8 mouse cellular contexts compared by ENCODE assay signal in the genomic region with DNA sequence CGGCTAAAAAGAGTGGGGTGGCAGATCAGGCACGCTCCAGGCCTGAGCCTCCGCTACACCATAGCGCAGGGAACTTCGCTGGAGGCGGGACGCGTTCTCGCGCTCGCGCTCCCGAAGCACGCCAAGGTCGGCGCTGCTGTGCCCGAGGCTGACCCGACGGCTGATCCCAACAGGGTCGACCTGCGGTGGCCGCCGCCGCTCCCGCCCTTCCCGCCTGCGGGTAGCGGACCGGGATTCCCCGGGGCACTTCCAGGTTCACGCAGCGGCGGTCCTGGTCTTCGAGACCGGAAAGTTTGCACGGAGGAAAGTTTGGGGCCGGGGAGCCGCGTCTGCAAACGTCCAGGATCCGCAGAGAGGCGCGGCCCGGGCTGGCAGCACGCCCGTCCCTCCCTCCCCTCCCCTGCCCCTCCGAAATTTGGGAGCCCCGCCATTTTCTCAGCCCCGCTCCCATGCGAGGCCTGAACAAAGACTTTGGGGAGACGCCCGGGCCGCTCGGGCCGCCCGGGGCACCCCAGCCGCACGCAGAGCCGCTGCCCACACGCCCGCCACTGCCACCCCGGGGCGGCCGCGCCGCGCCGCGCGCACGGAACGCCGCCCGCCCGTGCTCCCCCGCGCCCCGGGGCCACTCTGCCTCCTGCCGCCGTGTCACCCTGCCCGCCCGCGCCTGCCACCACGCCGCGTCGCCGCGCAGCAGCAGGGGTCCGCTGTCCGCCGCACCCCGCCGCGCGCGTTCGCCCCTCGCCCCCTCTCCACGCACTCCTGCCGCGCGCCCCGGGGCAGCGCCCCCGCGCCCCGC. TPM values are rescaled to one million over a fixed set of nuclear protein-coding genes. Genes with fewer than 3 reads are reported as not detected.
A peak's percentile ranks its signal among the peaks of the same experiment; 100 is the strongest.
DNase-seq lines count a peak whose midpoint lies in the region; ATAC-seq and TF ChIP-seq lines count a peak whose summit lies in the region.

No protein-coding gene starts in this region.

- intact Hi-C loops in left cerebral cortex, postnatal 4 days (cut with DNase I): no loop called here

- TF ChIP-seq POLR2A in limb, embryonic 14.5 days (IDR thresholded peaks at IDR 0.05; ENCODE audit: borderline replicate concordance, extremely low read depth, insufficient read depth, insufficient read length): no peak

- H3K27me3 ChIP-seq in erythroblast, embryonic 14.5 days (ENCODE audit: control insufficient read depth): peaks cover 92% of the 10 kb centered on the region
- no peaks in the 10 kb centered on the region for H3K27me3 ChIP-seq in limb, embryonic 14.5 days (ENCODE audit: control insufficient read depth, insufficient read depth, low read length)
- peaks cover 73% of the 10 kb centered on the region for H3K27me3 ChIP-seq in midbrain, embryonic 14.5 days (ENCODE audit: control insufficient read depth, insufficient read depth, low read length)

- under 1% methylated on average over 51 of the region's 108 CpGs for WGBS in limb, embryonic 14.5 days
- under 1% methylated on average over 101 of the region's 108 CpGs for WGBS in midbrain, embryonic 14.5 days

- DNase-seq in left cerebral cortex, postnatal 4 days: peak; percentile 85
- DNase-seq in left cerebral cortex, adult 11 months (ENCODE audit: low spot score): no peak
- DNase-seq in adrenal gland, adult 18-20 months (ENCODE audit: low spot score in 2 of 2): peak; percentile 64 to 68
- peak; percentile 52 for DNase-seq in limb, embryonic 14.5 days (ENCODE audit: low spot score)
- DNase-seq in midbrain, embryonic 14.5 days: peak; percentile 64
- DNase-seq in urinary bladder, postnatal 14 days (ENCODE audit: low spot score): peak; percentile 70

- H3K36me3 ChIP-seq in erythroblast, embryonic 14.5 days (ENCODE audit: control insufficient read depth): peaks cover 6% of the 10 kb centered on the region
- peaks cover 26% of the 10 kb centered on the region for H3K36me3 ChIP-seq in limb, embryonic 14.5 days (ENCODE audit: control insufficient read depth, insufficient read depth, low read length)
- H3K36me3 ChIP-seq in midbrain, embryonic 14.5 days (ENCODE audit: control insufficient read depth, insufficient read depth, low read length): 0 out of 2 replicates have a peak, but pooled peaks cover 3% of the 10 kb centered on the region

- peak overlapping the region; percentile 74 for H3K4me3 ChIP-seq in erythroblast, embryonic 14.5 days (replicated peaks)
- peak overlapping the region; percentile 77 for H3K4me3 ChIP-seq in limb, embryonic 14.5 days (replicated peaks; ENCODE audit: low read length)
- peak overlapping the region; percentile 41 for H3K4me3 ChIP-seq in midbrain, embryonic 14.5 days (replicated peaks; ENCODE audit: low read depth, low read length)

- H3K9me3 ChIP-seq in erythroblast, embryonic 14.5 days (ENCODE audit: control insufficient read depth, low read length): peaks cover 8% of the 10 kb centered on the region; the same call in 1 of the 2 replicates
- no peaks in the 10 kb centered on the region for H3K9me3 ChIP-seq in limb, embryonic 14.5 days (ENCODE audit: control insufficient read depth, low read length)
- H3K9me3 ChIP-seq in midbrain, embryonic 14.5 days (ENCODE audit: control insufficient read depth, low read length): no peaks in the 10 kb centered on the region

- H3K4me2 ChIP-seq in limb, embryonic 14.5 days (replicated peaks; ENCODE audit: low read depth, low read length, severe bottlenecking): peak overlapping the region; percentile 93
- H3K4me2 ChIP-seq in midbrain, embryonic 14.5 days (ENCODE audit: low read length): peak overlapping the region; percentile 97

- H3K27ac ChIP-seq in limb, embryonic 14.5 days (replicated peaks; ENCODE audit: low read depth, low read length): peak overlapping the region; percentile 98
- H3K27ac ChIP-seq in midbrain, embryonic 14.5 days (replicated peaks; ENCODE audit: low read depth, low read length): peak overlapping the region; percentile 79

- ATAC-seq in hematopoietic stem cell, adult 5-6 weeks (replicated peaks in 1 of 2; ENCODE audit: insufficient read depth in 1 of 2, low FRiP score in 2 of 2, low TSS enrichment in 1 of 2, low read depth in 1 of 2, poor library complexity in 2 of 2, severe bottlenecking in 2 of 2): peak; percentile 35 to 36; a peak in 2 of 4 replicates
- peak; percentile 50; the same call in 1 of the 2 replicates for ATAC-seq in limb, embryonic 14.5 days (ENCODE audit: low FRiP score, low read depth)
- ATAC-seq in midbrain, embryonic 14.5 days (ENCODE audit: low FRiP score, low TSS enrichment): peak; percentile 15; the same call in 1 of the 2 replicates

- H3K4me1 ChIP-seq in erythroblast, embryonic 14.5 days (ENCODE audit: control insufficient read depth): peaks cover 31% of the 10 kb centered on the region
- H3K4me1 ChIP-seq in limb, embryonic 14.5 days (ENCODE audit: control insufficient read depth, insufficient read depth, low read length): peaks cover 45% of the 10 kb centered on the region
- H3K4me1 ChIP-seq in midbrain, embryonic 14.5 days (ENCODE audit: control insufficient read depth, insufficient read depth, low read length): peaks cover 11% of the 10 kb centered on the region; the same call in 1 of the 2 replicates

- H3K9ac ChIP-seq in limb, embryonic 14.5 days (ENCODE audit: low read depth, low read length, severe bottlenecking): peak overlapping the region; percentile 99
- H3K9ac ChIP-seq in midbrain, embryonic 14.5 days (replicated peaks; ENCODE audit: low read length): peak overlapping the region; percentile 71

RNA-seq across cellular contexts. Expression of a gene that starts 0.8 kb away (rescaled TPM):
- 100 to 1,000 TPM; 674 to 782 TPM for total RNA-seq in left cerebral cortex, postnatal 4 days (2021)
- total RNA-seq in adrenal gland, adult 18-20 months (2021): 100 to 1,000 TPM in 1 of 2 experiments, 10 to 100 TPM in 1; 92.2 to 127 TPM
- polyA plus RNA-seq in erythroblast, embryonic 14.5 days (2012): 1.9 and 2.6 TPM in 2 replicates
- total RNA-seq in hematopoietic stem cell, adult 5-6 weeks (2017): 21.5 and 26.3 TPM in 2 replicates
- 81.2 and 97.7 TPM in 2 replicates for polyA plus RNA-seq in limb, embryonic 14.5 days (2012; rRNA removed)
- 100 and 108 TPM in 2 replicates for polyA plus RNA-seq in limb, embryonic 14.5 days (2014; fragmentation: Nextera tagmentation; extraction: Ambion mirVana)
- polyA plus RNA-seq in midbrain, embryonic 14.5 days (2014; fragmentation: Nextera tagmentation; extraction: Ambion mirVana): 45.9 and 49.8 TPM in 2 replicates

RNA-seq across cellular contexts. Expression of a gene that starts 23.3 kb away (rescaled TPM):
- 1 to 10 TPM; 4.9 to 5.5 TPM for total RNA-seq in left cerebral cortex, postnatal 4 days (2021)
- 10 to 100 TPM; 10.6 to 10.8 TPM for total RNA-seq in adrenal gland, adult 18-20 months (2021)
- 1.3 and 1.5 TPM in 2 replicates for polyA plus RNA-seq in erythroblast, embryonic 14.5 days (2012)
- 3.8 and 7.4 TPM in 2 replicates for total RNA-seq in hematopoietic stem cell, adult 5-6 weeks (2017)
- polyA plus RNA-seq in limb, embryonic 14.5 days (2012; rRNA removed): 5.7 and 5.9 TPM in 2 replicates
- 6.4 and 6.9 TPM in 2 replicates for polyA plus RNA-seq in limb, embryonic 14.5 days (2014; fragmentation: Nextera tagmentation; extraction: Ambion mirVana)
- polyA plus RNA-seq in midbrain, embryonic 14.5 days (2014; fragmentation: Nextera tagmentation; extraction: Ambion mirVana): 9.9 and 12.7 TPM in 2 replicates

RNA-seq across cellular contexts. Expression of a gene that starts 32.0 kb away (rescaled TPM):
- 10 to 100 TPM; 18.4 to 18.9 TPM for total RNA-seq in left cerebral cortex, postnatal 4 days (2021)
- 10 to 100 TPM; 62.0 to 71.1 TPM for total RNA-seq in adrenal gland, adult 18-20 months (2021)
- 10.3 and 11.6 TPM in 2 replicates for polyA plus RNA-seq in erythroblast, embryonic 14.5 days (2012)
- 29.8 and 38.8 TPM in 2 replicates for total RNA-seq in hematopoietic stem cell, adult 5-6 weeks (2017)
- polyA plus RNA-seq in limb, embryonic 14.5 days (2012; rRNA removed): 39.8 and 45.6 TPM in 2 replicates
- 43.2 and 44.9 TPM in 2 replicates for polyA plus RNA-seq in limb, embryonic 14.5 days (2014; fragmentation: Nextera tagmentation; extraction: Ambion mirVana)
- 32.7 and 35.8 TPM in 2 replicates for polyA plus RNA-seq in midbrain, embryonic 14.5 days (2014; fragmentation: Nextera tagmentation; extraction: Ambion mirVana)

RNA-seq across cellular contexts. Expression of a gene that starts 41.1 kb away (rescaled TPM):
- 10 to 100 TPM; 44.1 to 49.7 TPM for total RNA-seq in left cerebral cortex, postnatal 4 days (2021)
- 100 to 1,000 TPM; 109 to 113 TPM for total RNA-seq in adrenal gland, adult 18-20 months (2021)
- 740 and 808 TPM in 2 replicates for polyA plus RNA-seq in erythroblast, embryonic 14.5 days (2012)
- total RNA-seq in hematopoietic stem cell, adult 5-6 weeks (2017): 27.4 and 32.7 TPM in 2 replicates
- 82.0 and 82.4 TPM in 2 replicates for polyA plus RNA-seq in limb, embryonic 14.5 days (2012; rRNA removed)
- 104 and 109 TPM in 2 replicates for polyA plus RNA-seq in limb, embryonic 14.5 days (2014; fragmentation: Nextera tagmentation; extraction: Ambion mirVana)
- 83.4 and 84.3 TPM in 2 replicates for polyA plus RNA-seq in midbrain, embryonic 14.5 days (2014; fragmentation: Nextera tagmentation; extraction: Ambion mirVana)

RNA-seq across cellular contexts. Expression of a gene that starts 47.4 kb away (rescaled TPM):
- total RNA-seq in left cerebral cortex, postnatal 4 days (2021): 100 to 1,000 TPM; 528 to 548 TPM
- 100 to 1,000 TPM; 606 to 686 TPM for total RNA-seq in adrenal gland, adult 18-20 months (2021)
- 29.4 and 30.9 TPM in 2 replicates for polyA plus RNA-seq in erythroblast, embryonic 14.5 days (2012)
- 1,472 and 1,879 TPM in 2 replicates for total RNA-seq in hematopoietic stem cell, adult 5-6 weeks (2017)
- 575 and 831 TPM in 2 replicates for polyA plus RNA-seq in limb, embryonic 14.5 days (2012; rRNA removed)
- polyA plus RNA-seq in limb, embryonic 14.5 days (2014; fragmentation: Nextera tagmentation; extraction: Ambion mirVana): 802 and 827 TPM in 2 replicates
- polyA plus RNA-seq in midbrain, embryonic 14.5 days (2014; fragmentation: Nextera tagmentation; extraction: Ambion mirVana): 434 and 525 TPM in 2 replicates

Comparison
In these comparisons a context has a peak if more than half of its experiments do, and no peak if none do; other contexts are left out.
1. RNA of a gene that starts 0.8 kb away (total RNA-seq): 674 to 782 TPM in left cerebral cortex, postnatal 4 days; 92.2 to 127 TPM in adrenal gland, adult 18-20 months and 21.5 to 26.3 TPM in hematopoietic stem cell, adult 5-6 weeks; every median in the first group is over 4 times any median in the second.
2. Peak in every context shown above with its lines, with median percentiles within 50 percentile points of each other: H3K4me3 ChIP-seq and ATAC-seq.